Mouse (Mus musculus): ENCODE data around the gene Cd24a. TPM values are rescaled to one million over a fixed set of nuclear protein-coding genes. Genes with fewer than 3 reads are reported as not detected.
A peak's percentile ranks its signal among the peaks of the same experiment; 100 is the strongest.

Cd24a gene
- polyA plus RNA-seq, 1 experiment from 2014 or later, result 489 TPM

DNA sequence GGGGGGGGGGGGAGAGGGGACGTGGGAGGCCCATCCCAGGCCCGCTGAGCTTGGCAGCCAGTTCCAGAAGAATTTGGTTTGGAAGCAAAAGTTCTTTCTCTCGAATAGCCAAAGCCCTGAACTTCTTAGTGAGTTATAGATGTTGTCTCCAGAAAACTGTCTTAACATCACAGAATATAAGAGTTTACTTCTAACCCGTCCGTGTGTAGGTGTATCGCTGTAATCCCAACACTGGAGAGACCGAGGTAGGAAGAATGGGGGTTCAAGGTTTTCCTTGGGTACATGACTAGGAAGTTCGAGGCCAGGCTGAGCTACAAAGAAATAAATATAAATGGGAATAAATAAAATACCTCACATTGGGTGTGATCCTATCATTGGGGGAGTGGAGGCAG is 36.9 kb upstream of the Cd24a start:
- 35% methylated on average over 7 of the region's 8 CpGs for WGBS
- Histone ChIP-seq H3K36me3 (ENCODE audit: insufficient read depth, low read length) (no peaks in the 10 kb centered on the region), H3K4me2 (ENCODE audit: low read length) (peak overlapping the region; percentile 30), H3K27ac (no peak overlapping the region), H3K9ac (ENCODE audit: low read depth, low read length) (no peak overlapping the region), H3K9me3 (replicated peaks; ENCODE audit: low read length) (no peaks in the 10 kb centered on the region), H3K4me1 (replicated peaks; ENCODE audit: insufficient read depth, low read length) (peaks cover 8% of the 10 kb centered on the region; the same call in 1 of the 2 replicates), H3K4me3 (replicated peaks; ENCODE audit: low read depth, low read length) (peak overlapping the region; percentile 90; the same call in 1 of the 2 replicates), H3K27me3 (ENCODE audit: insufficient read depth, low read length) (no peaks in the 10 kb centered on the region)
- peak; percentile 6; the same call in 1 of the 2 replicates for ATAC-seq (replicated peaks; ENCODE audit: low FRiP score, low read depth)
- no peak for TF ChIP-seq CTCF (IDR thresholded peaks at IDR 0.05; ENCODE audit: low read depth)
- no peak for DNase-seq (ENCODE audit: low spot score)

DNA sequence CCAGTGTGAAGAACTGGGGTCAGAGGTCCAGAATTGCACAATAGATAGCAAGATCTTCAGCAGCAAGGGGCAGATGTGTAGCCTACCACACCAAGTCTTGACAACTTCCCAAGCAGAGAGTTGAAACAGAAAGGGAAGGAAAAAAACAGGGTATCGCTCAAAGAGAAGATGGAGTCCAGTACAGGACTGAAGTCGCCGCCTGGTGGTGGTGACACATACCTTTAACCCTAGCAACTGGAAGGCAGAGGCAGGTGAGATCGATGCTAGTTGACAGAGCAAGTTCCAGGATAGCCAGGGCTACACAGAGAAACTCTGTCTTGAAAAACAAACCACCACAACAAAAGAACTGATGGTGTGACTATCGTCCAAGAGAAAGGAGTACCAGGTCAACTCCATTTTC is 28.7 kb upstream of the Cd24a start:
- no peaks in the 10 kb centered on the region for H3K9me3 ChIP-seq (replicated peaks; ENCODE audit: low read length)
- DNase-seq (ENCODE audit: low spot score) (no peak), ATAC-seq (replicated peaks; ENCODE audit: low FRiP score, low read depth) (no peak)
- H3K36me3 ChIP-seq (ENCODE audit: insufficient read depth, low read length), result no peaks in the 10 kb centered on the region
- 70% methylated on average over 5 of the region's 5 CpGs for WGBS
- no peak overlapping the region for H3K4me2 ChIP-seq (ENCODE audit: low read length)
- TF ChIP-seq CTCF (IDR thresholded peaks at IDR 0.05; ENCODE audit: low read depth), result peak; percentile 50; the same call in 1 of the 2 replicates
- H3K9ac ChIP-seq (ENCODE audit: low read depth, low read length), result no peak overlapping the region
- no peak overlapping the region for H3K4me3 ChIP-seq (replicated peaks; ENCODE audit: low read depth, low read length)
- H3K27me3 ChIP-seq (ENCODE audit: insufficient read depth, low read length), result no peaks in the 10 kb centered on the region
- H3K27ac ChIP-seq, result no peak overlapping the region
- H3K4me1 ChIP-seq (replicated peaks; ENCODE audit: insufficient read depth, low read length), result no peaks in the 10 kb centered on the region

- TF ChIP-seq CTCF (IDR thresholded peaks at IDR 0.05; ENCODE audit: low read depth), result no peak
- no peaks in the 10 kb centered on the region for H3K36me3 ChIP-seq (ENCODE audit: insufficient read depth, low read length)
- ATAC-seq (replicated peaks; ENCODE audit: low FRiP score, low read depth), result no peak; the same call in 1 of the 2 replicates
- no peaks in the 10 kb centered on the region for H3K27me3 ChIP-seq (ENCODE audit: insufficient read depth, low read length)
- no peak overlapping the region for H3K27ac ChIP-seq
- H3K4me2 ChIP-seq (ENCODE audit: low read length), result no peak overlapping the region
- no peak for DNase-seq (ENCODE audit: low spot score)
- no peaks in the 10 kb centered on the region for H3K9me3 ChIP-seq (replicated peaks; ENCODE audit: low read length)
- H3K9ac ChIP-seq (ENCODE audit: low read depth, low read length), result no peak overlapping the region
- WGBS, result 17% methylated on average over 3 of the region's 3 CpGs
- H3K4me3 ChIP-seq (replicated peaks; ENCODE audit: low read depth, low read length), result no peak overlapping the region
- no peaks in the 10 kb centered on the region for H3K4me1 ChIP-seq (replicated peaks; ENCODE audit: insufficient read depth, low read length)
Observed at GRCm38 (mm10) chr10:43550923-43551322, 27.2 kb upstream of the Cd24a start.

DNA sequence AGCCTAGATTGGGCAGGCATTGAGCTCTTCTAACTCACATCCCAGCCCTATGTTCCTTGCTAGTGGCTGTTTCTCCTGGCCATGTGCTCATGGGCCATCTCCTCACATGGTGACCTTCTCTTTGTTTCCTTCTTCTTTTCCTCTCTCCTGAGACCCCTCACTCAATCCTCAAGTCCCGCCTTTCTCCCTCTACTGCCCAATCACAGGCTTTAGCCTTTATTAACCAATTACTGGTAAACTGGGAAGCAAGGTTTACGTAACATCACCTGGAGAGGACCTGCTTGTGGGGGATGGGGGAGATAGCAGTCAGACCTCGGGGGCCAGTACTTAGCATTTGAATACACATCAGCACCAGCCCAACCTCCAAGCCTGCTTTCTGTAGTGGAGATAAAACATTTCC is 26.7 kb upstream of the Cd24a start:
- Histone ChIP-seq H3K4me3 (replicated peaks; ENCODE audit: low read depth, low read length) (no peak overlapping the region), H3K27ac (no peak overlapping the region), H3K9ac (ENCODE audit: low read depth, low read length) (no peak overlapping the region), H3K9me3 (replicated peaks; ENCODE audit: low read length) (no peaks in the 10 kb centered on the region), H3K36me3 (ENCODE audit: insufficient read depth, low read length) (no peaks in the 10 kb centered on the region), H3K4me2 (ENCODE audit: low read length) (no peak overlapping the region), H3K4me1 (replicated peaks; ENCODE audit: insufficient read depth, low read length) (no peaks in the 10 kb centered on the region), H3K27me3 (ENCODE audit: insufficient read depth, low read length) (no peaks in the 10 kb centered on the region)
- DNase-seq (ENCODE audit: low spot score) (no peak), ATAC-seq (replicated peaks; ENCODE audit: low FRiP score, low read depth) (no peak)
- no peak for TF ChIP-seq CTCF (IDR thresholded peaks at IDR 0.05; ENCODE audit: low read depth)
- 42% methylated on average over 3 of the region's 3 CpGs for WGBS

- Histone ChIP-seq H3K9me3 (replicated peaks; ENCODE audit: low read length) (no peaks in the 10 kb centered on the region), H3K4me3 (replicated peaks; ENCODE audit: low read depth, low read length) (no peak overlapping the region), H3K4me1 (replicated peaks; ENCODE audit: insufficient read depth, low read length) (no peaks in the 10 kb centered on the region), H3K4me2 (ENCODE audit: low read length) (no peak overlapping the region), H3K9ac (ENCODE audit: low read depth, low read length) (no peak overlapping the region), H3K27ac (no peak overlapping the region), H3K36me3 (ENCODE audit: insufficient read depth, low read length) (no peaks in the 10 kb centered on the region), H3K27me3 (ENCODE audit: insufficient read depth, low read length) (no peaks in the 10 kb centered on the region)
- ATAC-seq (replicated peaks; ENCODE audit: low FRiP score, low read depth), result no peak
- DNase-seq (ENCODE audit: low spot score), result no peak
- TF ChIP-seq CTCF (IDR thresholded peaks at IDR 0.05; ENCODE audit: low read depth), result no peak
- WGBS, result 83% methylated on average over 5 of the region's 5 CpGs
Observed at GRCm38 (mm10) chr10:43557630-43558165, 20.4 kb upstream of the Cd24a start.

- Histone ChIP-seq H3K4me3 (replicated peaks; ENCODE audit: low read depth, low read length) (no peak overlapping the region), H3K9ac (ENCODE audit: low read depth, low read length) (no peak overlapping the region), H3K36me3 (ENCODE audit: insufficient read depth, low read length) (no peaks in the 10 kb centered on the region), H3K27me3 (ENCODE audit: insufficient read depth, low read length) (no peaks in the 10 kb centered on the region), H3K9me3 (replicated peaks; ENCODE audit: low read length) (no peaks in the 10 kb centered on the region), H3K4me2 (ENCODE audit: low read length) (no peak overlapping the region), H3K4me1 (replicated peaks; ENCODE audit: insufficient read depth, low read length) (no peaks in the 10 kb centered on the region), H3K27ac (no peak overlapping the region)
- no peak for TF ChIP-seq CTCF (IDR thresholded peaks at IDR 0.05; ENCODE audit: low read depth)
- ATAC-seq (replicated peaks; ENCODE audit: low FRiP score, low read depth), result no peak
- DNase-seq (ENCODE audit: low spot score), result no peak
- 55% methylated on average over 11 of the region's 11 CpGs for WGBS
Observed at GRCm38 (mm10) chr10:43559313-43559712, 18.8 kb upstream of the Cd24a start.

DNA sequence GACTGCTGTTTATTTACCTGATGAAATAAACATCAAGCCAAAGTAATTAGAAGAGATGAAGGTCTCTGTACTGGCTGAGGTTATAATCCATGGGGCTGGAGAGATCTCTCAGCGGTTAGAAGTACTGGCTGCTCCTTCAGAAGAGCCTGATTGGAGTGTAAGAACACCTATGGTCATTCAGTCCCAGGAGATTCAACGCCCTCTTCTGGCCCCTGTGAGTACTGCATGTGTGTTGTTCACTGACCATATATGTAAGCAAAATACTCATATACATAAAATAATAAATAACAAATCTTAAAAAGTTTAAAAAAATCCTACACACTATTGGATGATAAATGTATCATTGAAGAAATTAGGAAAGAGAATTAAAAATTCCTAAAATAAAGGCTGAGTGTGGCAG is 17.3 kb upstream of the Cd24a start:
- Histone ChIP-seq H3K9me3 (replicated peaks; ENCODE audit: low read length) (no peaks in the 10 kb centered on the region), H3K27me3 (ENCODE audit: insufficient read depth, low read length) (no peaks in the 10 kb centered on the region), H3K9ac (ENCODE audit: low read depth, low read length) (no peak overlapping the region), H3K4me1 (replicated peaks; ENCODE audit: insufficient read depth, low read length) (no peaks in the 10 kb centered on the region), H3K4me2 (ENCODE audit: low read length) (no peak overlapping the region), H3K4me3 (replicated peaks; ENCODE audit: low read depth, low read length) (no peak overlapping the region), H3K36me3 (ENCODE audit: insufficient read depth, low read length) (no peaks in the 10 kb centered on the region), H3K27ac (no peak overlapping the region)
- 41% methylated on average over 2 of the region's 2 CpGs for whole genome bisulfite sequencing
- DNase-seq (ENCODE audit: low spot score), result no peak
- no peak for ATAC-seq (replicated peaks; ENCODE audit: low FRiP score, low read depth)
- TF ChIP-seq CTCF (IDR thresholded peaks at IDR 0.05; ENCODE audit: low read depth), result peak; percentile 50
